Mouse (Mus musculus) ovary, adult 18-20 months (tissue): ENCODE measurements at regions not wholly inside any gene's neighbourhood (a gene's known extent, or its start where the extent isn't known, plus 50 kb on each side); places are given as distances from the start of the nearest gene placed in this dataset.

Experiments used
- DNase-seq: peaks from one replicate; pipeline ENCODE4 v3.0.0; 2022; ENCODE audit warnings: low spot score, mixed read lengths

DNA sequence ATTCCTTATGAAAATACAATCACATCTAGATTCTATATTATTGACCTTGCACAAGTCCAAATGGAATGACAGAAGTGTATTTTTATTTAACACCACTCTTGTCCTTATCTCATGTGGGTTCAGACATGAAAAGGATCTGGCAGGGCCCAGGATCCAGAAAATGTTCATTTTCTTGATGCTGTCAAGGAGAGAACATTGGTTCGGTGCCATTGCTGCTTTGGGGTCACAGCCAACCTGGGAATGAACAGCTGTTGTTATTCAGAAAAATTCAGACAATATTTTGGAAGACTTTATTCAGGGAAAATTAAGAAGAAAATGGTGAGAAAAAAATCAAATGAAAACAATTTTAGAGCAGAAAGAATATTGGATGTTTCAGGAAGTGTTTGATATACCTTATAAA is 590.0 kb downstream of the Iqcm start:
- no peak for DNase-seq

DNA sequence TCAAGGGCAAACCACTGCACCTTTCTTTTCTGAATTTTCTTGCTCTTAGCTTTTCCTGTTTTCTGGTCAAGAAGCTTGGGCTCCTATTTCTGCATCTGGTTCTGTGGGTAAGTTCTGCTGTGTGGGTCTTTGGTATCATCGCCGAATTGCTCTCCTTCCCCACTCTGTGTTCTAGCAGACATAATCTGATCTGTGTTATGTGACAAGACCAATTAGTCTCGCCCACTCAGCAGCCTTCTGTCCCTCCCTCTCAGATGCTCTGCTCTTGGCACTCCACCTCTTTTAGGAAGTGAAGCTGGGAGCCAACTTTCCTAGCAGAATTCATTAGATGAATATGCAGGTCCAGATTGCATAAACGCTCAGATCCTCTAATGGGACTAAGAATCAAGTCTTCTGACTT is 603.5 kb downstream of the Iqcm start:
- DNase-seq: no peak

DNA sequence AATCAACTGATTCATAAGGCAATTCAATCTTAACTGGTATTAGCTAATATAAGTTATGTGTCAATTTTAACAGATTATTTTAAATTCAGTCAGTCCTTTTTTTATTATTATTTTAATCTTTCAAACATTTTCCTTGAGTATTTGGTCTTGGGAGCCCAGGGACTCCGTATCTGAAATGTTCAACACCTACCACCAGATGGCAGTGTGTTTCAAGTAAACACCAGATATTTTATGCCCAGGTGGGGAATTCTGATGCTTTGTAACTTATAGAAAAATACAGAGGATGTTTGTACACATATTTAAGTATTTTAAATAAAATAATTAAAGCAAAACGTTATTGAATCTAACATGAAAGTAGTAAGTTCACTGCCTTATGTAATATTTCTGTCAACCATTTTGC is 619.2 kb downstream of the Iqcm start:
- no peak for DNase-seq

DNA sequence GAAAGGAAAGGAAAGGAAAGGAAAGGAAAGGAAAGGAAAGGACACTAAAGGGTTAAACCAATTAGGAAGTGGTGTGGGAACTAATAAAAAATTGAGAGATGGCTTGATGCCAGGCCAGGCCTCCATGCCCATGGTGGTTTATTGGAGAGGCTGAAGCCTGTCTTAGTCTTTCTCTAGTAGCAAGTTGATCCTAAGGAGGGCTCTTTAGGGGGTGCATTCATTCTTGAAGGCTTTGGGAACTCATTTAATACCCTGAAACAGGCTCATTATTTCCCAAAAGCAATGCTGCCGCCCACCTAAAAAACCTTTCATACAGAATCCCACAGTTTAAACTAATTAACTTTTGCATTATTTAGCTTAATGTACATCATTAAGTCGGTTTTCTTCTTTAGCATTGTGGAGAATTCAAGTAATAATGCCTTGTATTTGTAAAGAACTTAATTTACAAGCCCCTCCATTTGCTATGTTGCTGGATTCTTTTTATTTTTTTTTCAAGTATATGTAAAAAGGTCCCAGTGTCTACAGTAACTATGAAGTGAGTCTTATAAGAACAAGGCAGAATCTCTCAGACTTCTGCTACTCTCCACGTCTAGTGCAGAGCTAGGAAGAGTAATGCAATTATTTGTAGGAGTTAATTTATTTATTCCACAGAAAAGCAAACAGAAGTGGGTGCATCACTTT is 624.3 kb downstream of the Iqcm start:
- no peak for DNase-seq

DNA sequence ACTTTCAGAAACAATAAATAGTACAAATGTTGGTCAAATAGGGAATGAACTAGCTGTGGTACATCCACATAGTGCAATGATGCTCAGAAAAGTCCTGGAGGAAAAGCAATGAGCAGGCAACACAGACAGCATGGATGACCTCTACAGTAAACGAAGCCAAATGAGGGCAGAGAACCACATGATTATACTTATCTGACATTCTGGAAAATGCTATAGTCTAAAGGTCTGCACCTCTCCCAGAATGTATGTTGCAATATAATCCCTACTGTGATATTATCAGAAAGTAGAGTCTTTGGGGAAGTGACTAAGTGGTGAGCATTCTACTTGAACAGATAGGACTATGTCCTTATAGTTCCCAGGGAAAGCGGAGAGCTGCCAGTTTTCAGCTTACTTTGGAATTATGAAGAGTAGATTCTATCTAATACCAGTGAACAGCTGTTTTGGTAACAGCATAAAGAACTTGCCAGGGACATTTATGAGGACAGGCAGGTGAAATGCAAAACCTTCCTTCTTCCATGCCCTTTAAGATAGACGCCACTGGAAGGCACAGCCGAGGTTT is 672.2 kb downstream of the Iqcm start:
- DNase-seq: no peak

DNA sequence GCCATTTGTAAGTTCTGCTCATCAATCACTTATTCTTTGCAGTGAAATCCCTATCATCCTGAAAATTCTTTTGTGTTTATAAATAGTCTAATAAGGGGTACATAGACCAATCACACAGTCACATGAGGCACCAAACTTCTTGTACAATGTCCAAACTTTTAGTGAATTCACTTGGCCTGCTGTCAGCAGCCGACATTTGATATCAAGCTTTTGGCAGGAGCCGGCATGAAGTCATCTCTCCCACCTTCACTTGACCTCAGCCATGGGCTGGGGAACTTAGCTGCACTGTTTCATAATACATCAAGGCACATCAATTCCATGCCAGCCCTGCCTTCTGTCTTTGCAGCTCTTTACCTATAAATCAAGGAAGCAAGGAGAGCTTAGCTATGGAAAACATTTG is 679.0 kb downstream of the Iqcm start:
- DNase-seq: peak; percentile 2

DNA sequence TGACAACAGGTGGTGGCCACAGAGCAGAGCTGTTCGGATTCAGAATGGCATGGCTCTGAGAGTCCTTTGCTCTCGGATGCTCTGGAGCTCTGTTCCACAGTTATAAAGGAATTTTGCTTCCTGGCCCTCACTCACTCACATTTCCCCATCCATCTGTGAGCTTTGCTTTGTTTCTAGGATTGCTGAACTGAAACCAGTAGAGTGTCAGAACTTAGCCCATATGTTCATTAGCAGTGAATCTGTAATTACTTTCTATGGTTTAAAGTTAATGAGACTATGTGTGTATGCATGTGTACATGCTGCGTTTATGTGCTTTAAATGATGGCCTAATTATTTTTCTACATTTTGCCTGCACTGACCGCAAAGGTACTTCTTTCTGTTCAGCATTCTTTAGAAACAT is 688.7 kb downstream of the Iqcm start:
- no peak for DNase-seq

DNA sequence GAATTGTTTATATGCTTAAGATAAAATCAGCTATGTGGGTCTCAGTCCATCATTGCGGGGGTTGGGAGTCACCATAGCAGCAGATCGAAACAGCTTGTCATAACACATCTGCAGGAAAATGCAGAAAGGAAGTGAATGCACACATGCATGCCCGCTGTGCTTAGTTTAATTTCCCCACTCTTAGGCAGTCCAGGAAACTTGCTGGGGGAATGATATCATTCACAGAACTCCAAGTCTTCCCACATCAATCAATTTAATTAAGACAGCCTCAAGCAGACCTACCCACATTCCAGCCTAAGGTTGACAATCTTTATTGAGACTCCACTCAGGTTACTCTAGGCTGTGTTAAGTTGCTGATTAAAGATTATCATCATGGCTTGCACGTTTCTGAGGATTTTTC is 700.2 kb downstream of the Iqcm start:
- no peak for DNase-seq

DNA sequence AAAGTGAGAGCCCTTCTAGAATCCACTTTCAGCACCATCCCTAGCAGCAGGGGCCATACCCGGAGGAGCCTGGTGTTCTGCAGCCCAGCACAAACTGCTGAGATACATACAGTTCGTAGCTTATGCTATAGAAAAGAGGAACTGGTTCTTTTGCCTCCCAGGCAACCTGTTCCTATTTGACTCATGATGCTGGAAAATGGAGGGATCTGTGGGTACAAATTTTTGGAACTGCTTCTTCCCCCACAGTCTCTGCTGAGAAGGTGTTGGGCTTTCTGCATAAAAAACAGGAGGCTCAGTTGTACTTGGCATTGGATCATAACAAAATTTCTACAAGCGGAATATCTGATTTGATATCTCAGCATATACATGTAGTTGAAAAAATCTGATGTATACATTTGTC is 716.7 kb upstream of the Nr3c2 start:
- no peak for DNase-seq

DNA sequence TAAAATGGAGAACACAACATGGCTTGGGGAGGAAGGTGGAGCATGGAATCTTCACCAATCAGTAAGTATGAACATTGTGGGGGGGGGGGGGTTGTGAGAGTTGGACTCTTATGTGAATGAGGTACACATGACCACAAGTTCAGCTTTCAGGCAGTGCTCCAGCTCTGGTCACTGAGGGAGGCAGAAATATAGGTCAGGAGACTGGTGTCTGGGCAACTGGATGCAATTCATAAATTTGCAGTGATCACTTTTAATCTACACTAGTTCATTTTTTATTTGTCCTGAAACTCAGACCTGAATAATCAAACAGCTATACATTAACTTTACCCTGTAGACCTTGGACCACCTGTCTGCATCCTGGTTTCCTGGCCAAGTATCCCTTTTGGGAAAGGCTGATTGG is 715.4 kb upstream of the Nr3c2 start:
- DNase-seq: no peak

DNA sequence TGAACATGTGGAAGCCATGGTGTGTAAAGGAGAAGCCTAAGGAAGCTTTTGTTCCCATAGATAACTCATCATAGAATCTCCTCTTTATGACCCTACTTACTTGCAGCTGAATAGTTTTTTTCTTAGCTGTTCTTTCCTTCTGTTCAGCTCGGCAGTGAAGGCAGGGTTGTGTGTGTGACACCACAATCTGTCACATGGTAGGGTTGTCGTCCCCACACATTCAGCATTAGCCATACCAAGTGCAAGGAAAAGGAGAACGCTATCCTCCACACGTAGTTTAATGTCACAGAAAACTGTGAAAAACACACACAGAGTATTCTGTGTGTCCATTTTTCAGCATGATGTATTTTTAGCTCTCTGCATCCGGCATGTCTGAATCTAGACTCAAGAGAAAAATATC is 711.9 kb upstream of the Nr3c2 start:
- no peak for DNase-seq

DNA sequence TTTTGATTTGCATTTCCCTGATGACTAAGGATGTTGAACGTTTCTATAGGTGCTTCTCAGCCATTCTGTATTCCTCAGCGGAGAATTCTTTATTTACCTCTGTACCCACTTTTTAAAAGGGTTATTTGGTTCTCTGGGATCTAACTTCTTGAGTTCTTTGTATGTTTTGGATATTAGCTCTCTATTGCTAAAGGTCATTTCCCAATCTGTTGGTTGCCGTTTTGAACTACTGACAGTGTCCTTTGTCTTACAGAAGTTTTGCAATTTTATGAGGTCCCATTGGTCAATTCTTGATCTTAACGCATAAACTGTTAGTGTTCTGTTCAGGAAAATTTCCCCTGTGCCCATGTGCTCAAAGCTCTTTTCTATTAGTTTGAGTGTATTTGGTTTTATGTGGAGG is 687.4 kb upstream of the Nr3c2 start:
- DNase-seq: no peak

DNA sequence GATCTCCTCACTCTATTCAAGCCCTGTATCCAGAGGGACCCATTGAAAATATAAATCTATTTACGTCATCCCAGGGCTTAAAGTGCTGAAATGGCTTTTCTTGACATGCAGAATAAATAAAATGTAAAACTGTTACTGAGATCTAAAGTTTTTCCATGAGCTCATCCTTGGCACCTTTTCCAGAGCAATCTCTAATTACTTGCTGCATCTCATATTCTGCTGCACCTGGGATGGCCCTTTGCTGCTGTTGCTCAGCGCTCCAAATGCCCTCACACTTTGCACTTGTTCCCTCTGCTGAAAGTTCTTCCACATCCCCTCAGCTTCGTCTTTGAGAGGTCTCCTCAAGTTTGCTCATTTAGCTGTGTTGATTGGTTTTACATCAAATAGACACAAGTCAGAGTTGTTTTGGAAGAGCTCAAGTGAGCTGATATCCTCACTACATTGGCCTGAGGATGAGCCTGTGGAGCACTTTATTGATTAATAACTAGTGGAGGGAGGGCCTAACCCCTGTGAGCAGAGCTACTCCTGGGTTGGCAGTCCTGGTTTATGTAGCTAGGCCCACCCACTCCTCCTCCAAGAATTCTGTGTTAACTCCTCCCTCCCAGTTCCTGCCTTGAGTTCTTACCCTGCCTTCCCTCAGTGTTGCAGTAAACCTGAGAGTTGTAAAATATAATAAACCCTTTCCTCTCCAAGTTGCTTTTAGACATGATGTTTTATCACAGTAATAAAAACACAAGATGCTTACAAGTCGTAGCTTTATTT is 681.2 kb upstream of the Nr3c2 start:
- no peak for DNase-seq

DNA sequence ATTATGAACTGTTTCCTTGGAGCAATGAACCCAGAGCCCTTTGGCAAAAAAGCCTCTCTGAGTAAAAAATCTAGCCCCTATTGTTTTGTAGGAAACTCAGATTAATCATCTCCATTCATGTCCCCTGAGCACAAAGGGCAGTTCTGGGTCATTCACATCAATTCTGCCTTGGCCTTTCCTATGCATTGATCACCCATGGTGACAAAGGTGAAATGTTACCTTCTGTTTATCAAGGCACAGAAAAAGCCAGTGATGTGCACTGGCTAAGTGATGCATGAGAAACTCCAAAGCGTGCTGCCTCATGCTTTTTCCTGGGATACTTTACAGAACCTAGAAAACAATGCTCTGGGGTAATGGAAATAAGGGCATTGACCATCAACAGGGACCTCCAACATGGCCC is 668.4 kb upstream of the Nr3c2 start:
- no peak for DNase-seq

DNA sequence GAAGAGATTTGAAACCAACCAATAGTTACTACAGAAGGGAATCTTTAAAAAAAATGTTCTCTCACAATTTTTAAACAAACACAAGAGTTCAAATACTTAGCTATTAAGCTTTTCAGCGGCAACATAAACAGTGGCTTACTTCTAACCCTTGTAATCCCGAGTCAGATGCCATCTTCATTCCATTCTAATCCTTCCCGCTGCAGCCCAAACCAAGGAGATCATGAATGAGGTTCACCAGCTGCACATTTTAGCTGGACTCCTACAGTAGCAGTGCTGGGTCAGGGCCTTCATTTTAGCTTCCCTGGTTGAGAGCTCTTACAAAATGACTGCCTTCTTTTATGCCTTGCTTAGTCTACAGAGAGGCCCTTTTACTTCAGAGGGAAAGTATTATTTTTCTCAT is 650.0 kb upstream of the Nr3c2 start:
- DNase-seq: no peak

DNA sequence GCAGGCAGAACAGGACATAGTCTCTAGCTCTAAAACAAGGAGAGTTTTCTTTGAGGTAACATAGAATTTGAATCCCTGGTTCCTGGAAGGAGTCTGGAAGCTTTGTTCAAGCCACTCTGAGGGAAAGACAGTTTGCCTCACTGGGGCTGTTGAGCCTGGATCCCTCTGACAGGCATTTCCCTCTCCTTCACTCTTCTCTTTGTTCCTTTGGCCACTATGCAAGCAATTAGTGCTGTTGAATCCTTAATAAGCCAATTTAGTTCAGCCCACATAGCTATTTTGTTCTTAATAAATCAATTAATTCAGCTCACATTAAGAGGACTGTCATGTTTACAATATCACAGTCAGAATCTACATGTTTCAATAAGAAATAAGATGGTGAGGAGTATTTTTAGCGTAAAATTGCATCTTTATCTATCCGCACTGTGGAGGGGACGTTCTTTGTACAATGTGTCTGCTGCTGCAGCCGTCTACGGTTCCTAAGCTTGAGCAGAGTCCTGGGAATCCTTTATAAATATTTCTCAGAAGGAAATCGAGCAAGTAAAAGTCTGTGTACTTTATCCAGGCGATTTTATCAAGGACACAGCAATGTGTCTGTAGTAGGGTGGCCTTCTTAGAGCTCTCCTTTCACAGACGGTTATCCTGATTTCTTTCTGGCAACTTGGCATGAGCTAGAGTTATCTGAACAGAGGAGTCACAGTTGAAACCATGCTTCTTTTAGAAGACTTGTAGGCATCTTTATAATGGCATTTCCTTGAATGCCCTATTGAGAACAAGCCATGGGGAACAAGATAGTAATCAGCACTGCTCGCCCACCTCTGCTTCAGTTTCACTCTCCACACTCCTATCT is 646.9 kb upstream of the Nr3c2 start:
- no peak for DNase-seq
